Mouse (Mus musculus) CD4-positive naive resting alpha-beta T cell, adult 76 days (primary cell): ENCODE results near the gene Epm2aip1. TPM values are rescaled to one million over a fixed set of nuclear protein-coding genes. Genes with fewer than 3 reads are reported as not detected.

Experiments
- total RNA-seq: library from RNA; stranded (reverse); gene quantifications from one replicate; pipeline ENCODE4 v1.2.4, GENCODE M21; 2023

The Epm2aip1 gene
- total RNA-seq: 29.6 TPM

DNA sequence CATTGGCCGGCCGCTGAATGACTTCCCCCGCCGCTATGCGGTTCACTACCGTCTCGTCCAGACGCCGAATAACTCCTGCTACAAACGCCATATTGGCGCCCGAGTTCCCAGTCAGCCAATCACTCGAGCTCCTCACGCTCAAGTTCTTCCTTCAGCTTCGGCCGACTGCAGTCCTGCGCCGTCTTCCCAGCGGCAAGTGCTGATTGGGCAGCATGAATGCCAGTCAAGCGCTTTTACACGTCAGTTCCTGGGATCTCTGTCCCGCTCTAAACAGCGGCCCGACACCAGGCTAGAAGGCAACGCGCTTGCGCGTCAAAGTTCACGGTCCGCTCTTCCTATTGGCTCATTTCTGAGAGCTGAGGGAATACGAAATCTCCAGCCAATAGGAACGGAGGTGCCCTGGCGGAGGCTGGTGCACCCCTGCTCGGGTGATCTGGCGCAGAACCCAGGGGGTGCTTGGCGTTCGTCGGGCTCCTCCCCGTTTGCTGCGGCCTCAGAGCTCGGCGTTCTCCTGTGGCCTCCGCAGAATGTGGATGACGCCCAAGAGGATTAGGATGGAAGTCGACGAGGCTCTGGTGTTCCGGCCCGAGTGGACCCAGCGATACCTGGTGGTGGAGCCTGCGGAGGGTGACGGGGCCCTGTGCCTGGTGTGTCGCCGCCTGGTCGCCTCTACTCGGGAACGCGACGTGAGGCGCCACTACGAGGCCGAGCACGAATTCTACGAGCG lies at the start of gene Epm2aip1, which contains the start of gene Mlh1:
Epm2aip1 (plus strand) TSS at position 496 of the 727 bp plus-strand sequence.
Mlh1 (minus strand) TSS at position 358 of the 727 bp plus-strand sequence.

GRCm38 (mm10) chr9:111311031-111311842 lies 39.5 kb downstream of the Epm2aip1 start, which contains the start of gene Trank1:
TSS of gene Trank1 (plus strand) at chr9:111311739.

Other genes starting within 250 kb of the Epm2aip1 start
- gene Ccrl2, start 214.4 kb upstream of the Epm2aip1 start, total RNA-seq: 5.2 TPM
- 32.1 TPM for gene Lrrfip2, start 154.3 kb upstream of the Epm2aip1 start, total RNA-seq
- gene Mlh1, start 138 bp upstream of the Epm2aip1 start, total RNA-seq: 48.5 TPM
- gene Trank1, start 39.8 kb downstream of the Epm2aip1 start, total RNA-seq: not detected
- not detected for gene Dclk3, start 167.2 kb downstream of the Epm2aip1 start, total RNA-seq